ENCODE assay signal across 13 mouse cellular contexts in the genomic region with DNA sequence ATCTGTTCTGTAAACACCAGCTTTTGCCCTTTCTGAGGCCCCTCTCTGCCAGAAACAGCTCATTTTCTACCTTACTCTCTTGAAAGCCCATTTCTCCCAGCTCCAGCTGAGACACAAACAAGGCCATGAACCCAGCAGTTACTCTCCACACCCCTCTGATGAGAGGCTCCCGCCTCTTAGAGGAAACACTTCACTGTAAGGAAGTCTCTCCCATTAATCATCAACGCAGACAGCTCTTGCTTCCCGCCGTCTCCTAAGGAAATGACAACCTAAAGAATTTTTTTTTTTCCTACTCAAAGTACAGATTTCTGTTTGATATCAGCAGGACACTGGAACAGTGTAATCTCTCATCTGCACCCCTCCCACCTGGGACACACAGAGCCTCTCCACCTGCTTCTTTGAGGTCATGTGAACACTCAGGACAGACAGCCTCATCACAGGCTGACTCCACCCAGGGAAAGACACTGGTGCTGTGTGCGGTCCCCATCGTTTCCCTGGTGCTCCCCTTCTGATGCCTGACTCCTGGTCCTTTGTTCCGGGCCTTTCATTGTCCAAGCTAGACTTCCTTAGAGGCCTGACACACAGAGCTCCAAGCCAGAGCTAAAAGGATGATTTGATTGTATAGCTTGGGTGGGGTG.
DNase-seq lines count a peak whose midpoint lies in the region; ATAC-seq and TF ChIP-seq lines count a peak whose summit lies in the region.
"Had no signal": no experiment of that assay in that cellular context is flagged by ENCODE, and none has a peak within 500 bp of the region (broad histone marks: within the 10 kb centered on the region; RNA-seq: fewer than 3 reads in every experiment).

No protein-coding gene starts in this region.

- H3K27me3 ChIP-seq in heart, embryonic 16.5 days (ENCODE audit: control insufficient read depth, insufficient read depth, low read length) = no peaks in the 10 kb centered on the region
- H3K27me3 ChIP-seq in neural tube, embryonic 11.5 days (ENCODE audit: control insufficient read depth, insufficient read depth, low read length) = no peaks in the 10 kb centered on the region
- no peaks in the 10 kb centered on the region for H3K27me3 ChIP-seq in midbrain, postnatal 0 days (ENCODE audit: insufficient read depth, low read length)
- no peaks in the 10 kb centered on the region for H3K27me3 ChIP-seq in forebrain, embryonic 16.5 days (replicated peaks; ENCODE audit: control insufficient read depth, insufficient read depth, low read length)
- H3K27me3 ChIP-seq: midbrain, embryonic 12.5 days had no signal

- H3K4me2 ChIP-seq in heart, embryonic 16.5 days (ENCODE audit: low read depth, low read length) = no peak overlapping the region
- no peak overlapping the region for H3K4me2 ChIP-seq in neural tube, embryonic 11.5 days (ENCODE audit: low read depth)
- no peak overlapping the region for H3K4me2 ChIP-seq in midbrain, postnatal 0 days (ENCODE audit: low read depth, low read length, poor library complexity, severe bottlenecking)
- H3K4me2 ChIP-seq in forebrain, embryonic 16.5 days (ENCODE audit: low read length) = no peak overlapping the region
- H3K4me2 ChIP-seq: midbrain, embryonic 12.5 days had no signal

- H3K36me3 ChIP-seq in heart, embryonic 16.5 days (ENCODE audit: control insufficient read depth, insufficient read depth) = no peaks in the 10 kb centered on the region
- H3K36me3 ChIP-seq in neural tube, embryonic 11.5 days (ENCODE audit: control insufficient read depth, insufficient read depth, low read length) = no peaks in the 10 kb centered on the region
- no peaks in the 10 kb centered on the region for H3K36me3 ChIP-seq in midbrain, postnatal 0 days (ENCODE audit: insufficient read depth, low read length)
- H3K36me3 ChIP-seq in forebrain, embryonic 16.5 days (ENCODE audit: control insufficient read depth, insufficient read depth) = no peaks in the 10 kb centered on the region
- H3K36me3 ChIP-seq: midbrain, embryonic 12.5 days had no signal

- TF ChIP-seq CTCF in midbrain, postnatal 0 days (IDR thresholded peaks at IDR 0.05) = no peak

- no peak for DNase-seq in heart, adult 18-20 months
- peak; percentile 30 for DNase-seq in neural tube, embryonic 11.5 days (ENCODE audit: low spot score)
- DNase-seq in neural tube, embryonic 10.5 days (ENCODE audit: extremely low spot score, low spot score) = no peak
- DNase-seq in kidney, adult 11 months = peak; percentile 39
- DNase-seq in midbrain, postnatal 0 days (ENCODE audit: low spot score) = peak; percentile 29
- DNase-seq in urinary bladder, postnatal 10 days (ENCODE audit: low spot score) = no peak
- DNase-seq: cerebellum, adult 8-10 months; heart, postnatal 4 days; layer of hippocampus, postnatal 36 days had no signal

- H3K9ac ChIP-seq in heart, embryonic 16.5 days (ENCODE audit: low read length) = no peak overlapping the region
- no peak overlapping the region for H3K9ac ChIP-seq in neural tube, embryonic 11.5 days (ENCODE audit: low read length)
- H3K9ac ChIP-seq in midbrain, postnatal 0 days (replicated peaks; ENCODE audit: low read length, poor library complexity, severe bottlenecking) = no peak overlapping the region
- H3K9ac ChIP-seq in forebrain, embryonic 16.5 days (replicated peaks; ENCODE audit: low read depth, low read length) = no peak overlapping the region
- H3K9ac ChIP-seq: midbrain, embryonic 12.5 days had no signal

- ATAC-seq in heart, embryonic 16.5 days (replicated peaks; ENCODE audit: extremely low read depth, insufficient read depth, low FRiP score) = no peak
- ATAC-seq in neural tube, embryonic 11.5 days (ENCODE audit: insufficient read depth, low FRiP score, low TSS enrichment) = no peak
- ATAC-seq in midbrain, postnatal 0 days (ENCODE audit: low FRiP score) = no peak
- no peak for ATAC-seq in forebrain, embryonic 16.5 days
- ATAC-seq: CD4-positive, CD25-positive, alpha-beta regulatory T cell, adult 4 months had no signal

- peaks cover 22% of the 10 kb centered on the region for H3K4me1 ChIP-seq in heart, embryonic 16.5 days (ENCODE audit: control insufficient read depth, insufficient read depth, low read length)
- no peaks in the 10 kb centered on the region; the same call in 1 of the 2 replicates for H3K4me1 ChIP-seq in neural tube, embryonic 11.5 days (ENCODE audit: control insufficient read depth, insufficient read depth, low read length)
- no peaks in the 10 kb centered on the region for H3K4me1 ChIP-seq in midbrain, postnatal 0 days (ENCODE audit: insufficient read depth, low read length)
- no peaks in the 10 kb centered on the region for H3K4me1 ChIP-seq in forebrain, embryonic 16.5 days (replicated peaks; ENCODE audit: control insufficient read depth, insufficient read depth, low read length)

- no peak overlapping the region for H3K4me3 ChIP-seq in heart, embryonic 16.5 days (ENCODE audit: low read length)
- H3K4me3 ChIP-seq in neural tube, embryonic 11.5 days (ENCODE audit: low read depth, low read length) = no peak overlapping the region
- no peak overlapping the region for H3K4me3 ChIP-seq in midbrain, postnatal 0 days (ENCODE audit: low read depth, low read length)
- H3K4me3 ChIP-seq in forebrain, embryonic 16.5 days (replicated peaks; ENCODE audit: low read length) = no peak overlapping the region
- H3K4me3 ChIP-seq: midbrain, embryonic 12.5 days had no signal

- H3K9me3 ChIP-seq in heart, embryonic 16.5 days (replicated peaks; ENCODE audit: control insufficient read depth, low read length) = no peaks in the 10 kb centered on the region
- no peaks in the 10 kb centered on the region for H3K9me3 ChIP-seq in neural tube, embryonic 11.5 days (ENCODE audit: control insufficient read depth, low read length)
- no peaks in the 10 kb centered on the region for H3K9me3 ChIP-seq in midbrain, postnatal 0 days (ENCODE audit: low read length)
- no peaks in the 10 kb centered on the region for H3K9me3 ChIP-seq in forebrain, embryonic 16.5 days (ENCODE audit: control insufficient read depth, low read length)
- H3K9me3 ChIP-seq: midbrain, embryonic 12.5 days had no signal

- H3K27ac ChIP-seq in heart, embryonic 16.5 days (ENCODE audit: low read length) = 0 out of 2 replicates have a peak overlapping the region, but pooled peaks have one; percentile 27
- no peak overlapping the region for H3K27ac ChIP-seq in neural tube, embryonic 11.5 days (ENCODE audit: low read depth, low read length)
- no peak overlapping the region for H3K27ac ChIP-seq in midbrain, postnatal 0 days (ENCODE audit: low read depth, low read length)
- no peak overlapping the region for H3K27ac ChIP-seq in forebrain, embryonic 16.5 days (ENCODE audit: low read length)
- H3K27ac ChIP-seq: midbrain, embryonic 12.5 days had no signal

- 42% methylated on average over 7 of the region's 7 CpGs for WGBS in heart, embryonic 16.5 days
- WGBS in neural tube, embryonic 11.5 days = 44% methylated on average over 7 of the region's 7 CpGs
- WGBS in midbrain, postnatal 0 days = 52% methylated on average over 7 of the region's 7 CpGs
- WGBS in forebrain, embryonic 16.5 days = 65% methylated on average over 7 of the region's 7 CpGs

Comparison
In these comparisons a context has a peak if more than half of its experiments do, and no peak if none do; other contexts are left out.
1. DNase-seq: peak in neural tube, embryonic 11.5 days (single experiment), kidney, adult 11 months (single experiment) and midbrain, postnatal 0 days (single experiment); none in heart, adult 18-20 months (0 of 2), neural tube, embryonic 10.5 days (single experiment) and urinary bladder, postnatal 10 days (single experiment).